Mouse (Mus musculus) gonadal fat pad, adult 2 months (tissue): ENCODE data around the gene Tbc1d7. TPM values are rescaled to one million over a fixed set of nuclear protein-coding genes. Genes with fewer than 3 reads are reported as not detected.

Experiments used
- DNase-seq: peaks from one replicate; pipeline ENCODE4 v3.0.0-alpha.2; 2012; ENCODE audit warnings: low read depth
- polyA plus RNA-seq: library from polyadenylated mRNA; depleted of rRNA; stranded (reverse); fragments of >200 nt; gene quantifications from 2 replicates; pipeline ENCODE4 v1.2.3, GENCODE M21; 2012; rRNA removed

The Tbc1d7 gene
- polyA plus RNA-seq: 12.7 and 20.0 TPM in 2 replicates

DNA sequence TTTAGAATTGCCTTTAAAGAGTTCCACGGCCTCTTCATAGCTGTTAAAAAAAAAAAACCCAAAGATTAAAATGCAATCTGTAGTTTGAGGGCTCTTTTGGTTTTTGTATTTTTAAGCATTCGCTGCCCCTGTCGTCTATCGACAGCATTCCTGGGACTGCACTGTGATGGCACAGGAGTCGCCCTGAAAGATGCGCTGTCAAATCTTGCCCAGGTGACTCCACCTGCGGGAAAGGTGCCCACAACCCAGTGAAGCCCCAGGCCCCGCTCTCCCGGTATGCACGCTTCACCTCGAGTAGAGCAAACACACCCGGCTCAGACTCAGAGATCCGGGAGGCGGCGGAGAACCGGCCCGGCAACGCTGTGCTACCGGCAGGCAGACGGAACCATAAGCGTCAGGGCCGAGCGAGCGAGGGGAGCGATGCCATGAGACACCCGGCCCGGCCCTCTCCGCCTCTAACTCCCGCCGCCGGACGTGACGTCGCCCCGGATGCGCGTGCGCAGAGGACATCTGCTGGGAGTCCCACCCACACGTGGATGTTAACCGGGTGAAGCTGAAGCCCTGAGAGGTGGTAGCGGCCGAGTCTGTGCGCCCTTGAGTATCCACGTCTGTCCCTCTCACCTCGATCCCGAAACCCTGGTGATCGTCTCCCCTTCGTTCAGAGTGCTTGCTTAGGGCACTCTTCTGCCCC, at the start of gene Tbc1d7:
TSS of gene Tbc1d7 (minus strand) at position 482 of the 691 bp plus-strand sequence.
- DNase-seq: no peak

DNA sequence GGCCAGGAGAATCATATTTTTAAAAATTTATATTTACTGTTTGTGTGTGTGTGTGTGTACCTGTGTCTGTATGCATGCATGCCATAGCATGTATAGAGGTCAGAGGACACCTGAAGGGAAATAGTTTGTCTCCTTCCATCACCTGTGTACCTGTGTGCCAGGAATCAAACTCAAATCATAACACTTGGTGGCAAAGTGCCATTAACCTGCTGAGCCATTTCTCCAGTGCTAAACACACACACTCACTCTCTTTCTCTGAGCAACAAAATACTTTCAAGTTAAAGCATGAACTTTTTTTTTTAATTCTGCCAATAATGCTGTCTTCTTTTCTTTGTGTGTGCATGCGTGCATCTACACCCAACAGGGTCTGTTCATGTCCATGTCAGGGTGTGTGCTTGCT, 49.3 kb upstream of the Tbc1d7 start:
- no peak for DNase-seq

DNA sequence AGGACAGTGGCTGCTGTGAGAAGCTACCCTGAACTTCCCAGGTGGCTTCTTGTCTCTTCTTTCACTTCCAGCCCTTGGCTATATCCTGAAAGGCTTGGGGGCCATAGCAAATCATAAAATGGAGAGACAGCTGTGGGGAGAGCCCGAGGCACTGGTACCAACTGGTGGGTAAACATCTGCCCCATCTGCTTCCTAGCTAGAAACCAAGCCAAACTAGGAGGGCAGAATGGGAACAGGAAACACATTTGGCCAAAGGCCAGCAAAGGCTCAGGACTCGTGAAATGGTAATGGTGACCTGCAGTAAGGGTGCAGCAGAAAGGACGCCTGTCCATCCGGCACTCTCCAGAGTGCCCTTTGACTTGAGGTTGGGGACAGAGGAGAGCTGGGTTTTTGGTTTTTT, 47.5 kb upstream of the Tbc1d7 start:
- DNase-seq: no peak

DNA sequence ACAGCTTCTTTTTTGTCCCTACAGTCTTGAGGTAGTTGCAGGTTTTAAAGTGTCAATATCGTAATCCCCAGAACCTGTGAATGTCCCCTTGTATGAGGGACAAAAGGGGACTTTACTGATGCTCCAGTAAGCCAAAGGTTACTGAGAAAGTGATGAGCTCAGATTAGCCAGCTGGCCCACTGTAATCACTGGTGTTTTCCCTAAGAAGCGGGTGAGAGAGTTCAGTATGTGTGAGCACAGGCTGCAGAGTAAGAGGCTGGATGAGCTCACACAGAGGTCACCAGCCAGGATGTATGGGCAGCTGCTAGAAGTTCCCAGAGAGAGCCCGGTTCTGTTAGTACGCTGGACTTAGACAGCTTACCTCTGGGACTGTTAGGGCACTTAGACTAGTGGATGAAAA, 47.0 kb upstream of the Tbc1d7 start:
- no peak for DNase-seq

DNA sequence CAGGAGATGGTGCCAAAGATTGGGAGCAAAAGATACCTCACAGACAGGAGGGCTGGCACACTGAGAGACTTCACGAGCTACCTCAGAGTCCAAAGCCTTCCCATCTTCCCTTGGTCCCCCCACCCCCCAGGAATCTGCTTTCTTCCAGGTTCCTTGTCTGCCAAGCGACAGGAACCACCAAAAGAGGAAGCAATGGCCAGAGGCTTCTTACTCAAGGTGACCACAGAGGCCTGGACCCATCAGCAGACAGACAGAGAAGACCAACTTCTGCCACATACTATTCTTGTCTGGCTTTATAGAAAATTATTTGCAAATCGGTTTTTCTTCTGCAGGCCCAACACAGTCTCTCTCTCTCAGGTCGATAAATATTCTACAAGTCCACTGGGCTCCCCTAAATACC, 46.4 kb upstream of the Tbc1d7 start:
- no peak for DNase-seq

DNA sequence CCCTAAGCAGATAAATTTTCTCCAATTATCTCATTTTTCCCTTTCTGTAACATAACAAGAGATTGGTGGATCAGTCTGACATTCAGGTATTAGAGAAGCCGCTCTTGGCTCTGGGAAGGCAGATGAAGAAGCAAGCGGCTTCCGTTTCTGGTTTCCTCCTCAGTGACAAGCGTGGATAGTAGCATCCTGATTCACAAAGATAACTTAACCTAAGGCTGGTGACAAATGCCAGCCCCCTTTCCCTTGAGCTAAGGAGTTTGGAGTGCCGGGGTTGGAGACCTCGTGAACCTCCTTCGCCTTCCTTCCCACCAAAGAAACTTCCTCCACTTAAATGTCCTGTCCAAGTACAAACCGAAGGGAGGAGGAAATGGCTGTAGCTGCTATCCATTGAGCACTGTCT, 45.8 kb upstream of the Tbc1d7 start:
- DNase-seq: no peak

DNA sequence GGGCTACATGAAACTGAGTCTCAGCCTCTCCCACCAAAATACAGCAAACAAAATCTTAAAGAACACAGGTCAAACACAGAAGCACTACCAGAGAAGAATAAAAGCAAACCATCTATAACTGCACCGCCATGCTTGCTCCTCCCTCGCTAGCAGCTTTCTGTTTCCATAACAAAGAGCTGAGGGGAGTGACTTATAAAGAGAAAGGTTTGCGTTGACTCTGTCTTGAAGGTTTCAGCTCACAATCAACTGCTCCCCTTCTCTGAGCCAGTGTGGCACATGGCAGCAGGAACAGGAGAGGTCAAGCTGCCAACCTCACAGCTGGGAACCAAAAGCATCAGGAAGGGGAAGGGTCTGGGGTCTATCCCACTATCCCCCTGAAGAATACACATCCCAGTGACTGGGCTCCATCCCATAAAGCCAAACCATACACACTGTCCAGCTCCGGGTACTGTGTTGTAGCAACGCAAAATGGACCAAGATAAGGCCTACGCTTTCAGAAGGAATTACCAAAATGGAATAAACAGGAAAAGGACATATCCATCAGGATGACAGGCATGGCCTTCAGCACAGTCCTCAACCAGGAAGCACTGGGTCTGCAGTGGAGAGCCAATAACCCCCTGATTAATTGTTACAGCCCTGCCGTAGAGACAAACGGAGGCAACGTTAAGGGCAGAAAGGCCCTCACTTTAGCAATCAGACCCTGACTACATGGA, 44.8 kb upstream of the Tbc1d7 start:
- no peak for DNase-seq

DNA sequence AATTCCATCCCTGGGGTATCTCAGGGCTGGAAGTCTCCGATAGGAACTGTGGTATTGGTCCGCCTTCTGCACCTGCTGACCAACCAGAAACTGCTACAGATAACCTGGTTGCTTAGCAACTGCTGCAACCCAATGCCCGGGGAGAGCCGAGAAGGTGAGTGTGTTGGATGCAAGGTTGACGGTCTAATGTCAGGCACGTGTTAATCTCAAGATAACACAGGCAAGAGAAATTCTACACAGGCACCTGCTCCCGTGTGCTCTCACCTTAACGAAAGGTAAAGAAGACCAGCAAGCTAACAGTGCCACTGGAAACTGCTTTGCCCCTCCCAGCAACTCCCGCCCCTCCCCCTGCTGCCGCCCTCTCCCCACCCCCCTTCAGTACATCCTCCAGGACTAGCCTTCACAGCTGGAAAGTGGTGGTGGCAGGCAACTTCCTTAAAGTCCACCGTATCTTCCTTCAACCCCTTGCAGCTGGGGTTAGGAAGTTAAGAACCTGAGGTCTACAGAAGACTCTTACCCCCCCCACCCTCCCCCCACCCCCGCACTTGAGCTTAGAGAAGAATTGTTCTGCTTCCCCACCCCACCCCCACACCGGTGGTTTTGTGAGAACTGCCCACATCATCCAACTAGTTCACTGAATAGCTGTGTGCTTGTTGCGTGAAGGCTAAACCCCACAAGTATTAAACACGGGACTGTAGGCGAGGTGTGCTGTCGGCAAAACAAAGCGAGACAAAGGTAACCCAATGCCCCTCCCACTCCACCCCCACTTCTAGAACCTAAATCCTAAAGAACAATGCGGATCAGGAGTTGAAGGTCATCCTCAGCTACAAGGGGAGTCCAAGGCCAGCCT, 44.1 kb upstream of the Tbc1d7 start:
- no peak for DNase-seq

DNA sequence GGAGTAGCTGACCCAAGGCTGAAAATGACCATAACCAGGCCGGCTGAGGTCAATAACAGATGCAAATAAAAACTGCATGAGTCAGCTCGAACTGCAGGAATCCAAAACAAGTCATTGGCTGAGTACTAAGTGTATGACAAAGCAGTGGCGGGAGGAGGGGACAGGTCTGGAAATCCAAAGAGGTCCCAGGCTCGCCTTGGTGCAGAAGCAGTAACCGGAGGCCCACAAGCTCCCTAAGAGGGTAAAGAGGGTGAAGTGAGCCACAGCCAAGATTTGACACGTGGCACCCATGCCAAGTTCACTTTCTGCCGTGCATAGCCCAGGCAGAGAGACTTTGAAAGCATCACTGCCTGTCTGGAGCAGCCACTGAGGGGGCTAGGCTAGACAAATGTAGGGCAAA, 41.0 kb upstream of the Tbc1d7 start:
- no peak for DNase-seq

DNA sequence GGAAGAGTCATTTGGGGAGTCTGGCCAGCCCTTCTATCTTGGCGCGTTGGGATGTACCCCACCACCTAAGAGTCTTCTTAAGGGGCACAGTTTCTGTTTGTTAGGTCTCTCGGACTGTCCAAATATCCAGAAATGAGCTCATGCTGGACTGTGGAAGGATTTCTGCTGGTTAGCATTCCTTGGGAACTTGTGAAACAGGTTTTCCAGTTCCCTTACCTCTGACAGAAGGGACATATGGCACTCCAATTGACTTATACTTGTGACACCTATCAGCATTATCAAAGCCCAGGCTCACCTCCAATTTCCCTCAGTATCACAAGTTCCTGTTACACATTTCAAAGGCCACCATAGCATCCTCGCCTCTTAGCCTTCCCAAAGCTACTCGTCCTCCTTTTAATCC, 39.7 kb upstream of the Tbc1d7 start:
- DNase-seq: no peak

DNA sequence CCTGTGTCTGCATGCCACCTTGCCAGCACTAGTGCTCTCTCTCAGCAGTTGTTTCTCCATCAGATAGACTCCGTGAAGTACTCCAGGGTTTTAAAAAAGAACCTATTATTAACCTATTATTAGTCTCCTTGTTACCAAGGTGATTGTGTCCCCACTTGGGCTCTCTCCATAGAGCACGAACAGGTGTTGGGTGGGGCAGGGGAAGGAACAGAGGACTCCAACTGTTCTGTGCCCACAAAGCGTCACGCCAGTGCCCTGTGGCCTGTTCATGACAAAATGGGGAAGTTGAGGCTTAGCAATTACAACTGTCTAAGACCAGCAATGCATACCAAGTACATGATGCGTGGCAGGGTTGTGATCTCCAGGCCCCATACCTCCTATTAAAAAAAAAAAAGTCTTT, 38.3 kb upstream of the Tbc1d7 start:
- DNase-seq: no peak

DNA sequence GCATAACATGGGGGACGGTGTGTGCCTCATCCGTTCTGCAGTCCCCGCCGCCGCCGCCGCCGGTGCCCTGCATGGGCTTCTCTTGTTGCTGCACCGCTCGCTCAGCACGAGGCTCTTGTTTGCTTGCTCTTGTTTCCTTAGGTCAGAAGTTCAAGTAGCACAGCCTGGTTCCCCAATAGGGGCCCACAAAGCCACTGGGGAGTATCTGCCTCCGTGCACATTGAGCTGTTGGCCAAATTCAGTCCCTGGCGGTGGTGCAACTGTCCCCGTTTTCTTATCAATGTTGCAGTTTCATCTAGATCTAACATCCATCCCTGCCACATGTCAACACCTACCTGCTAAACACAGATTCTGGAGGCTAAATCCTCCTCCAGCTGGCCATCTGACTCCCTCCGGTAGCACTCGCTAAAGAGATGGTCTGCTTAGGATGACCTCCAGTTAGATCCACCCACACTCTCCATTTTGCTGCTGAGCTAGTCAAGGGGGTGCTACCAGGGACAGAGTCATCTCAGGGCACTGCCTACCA, 37.7 kb upstream of the Tbc1d7 start:
- DNase-seq: no peak

DNA sequence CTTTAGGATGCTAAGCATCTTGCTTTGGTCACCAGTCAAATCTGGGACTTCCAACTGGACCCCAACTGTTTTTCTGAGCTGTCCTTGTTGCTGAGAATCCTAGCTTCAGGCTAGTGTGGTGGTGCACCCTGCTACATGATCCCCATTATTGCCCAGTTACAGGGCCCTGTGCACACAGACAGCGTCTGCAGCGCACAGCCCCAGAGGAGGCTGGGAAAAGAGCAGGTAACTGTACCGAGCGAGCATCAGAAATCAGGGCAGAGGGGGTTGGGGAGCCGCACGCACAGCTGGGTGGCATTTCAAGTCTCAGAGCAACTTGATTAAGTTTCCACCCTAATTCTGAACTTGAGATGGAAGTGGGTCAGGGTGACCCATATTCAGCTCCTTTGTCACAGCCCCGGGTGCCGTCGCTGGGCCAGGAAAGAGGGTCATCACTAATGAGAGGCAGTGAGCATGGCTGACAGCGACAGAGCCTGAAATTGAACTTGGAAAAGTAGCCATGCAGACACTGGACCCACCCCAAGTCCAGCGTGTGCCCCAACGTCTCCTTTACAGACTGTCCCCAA, 34.9 kb upstream of the Tbc1d7 start:
- DNase-seq: no peak

DNA sequence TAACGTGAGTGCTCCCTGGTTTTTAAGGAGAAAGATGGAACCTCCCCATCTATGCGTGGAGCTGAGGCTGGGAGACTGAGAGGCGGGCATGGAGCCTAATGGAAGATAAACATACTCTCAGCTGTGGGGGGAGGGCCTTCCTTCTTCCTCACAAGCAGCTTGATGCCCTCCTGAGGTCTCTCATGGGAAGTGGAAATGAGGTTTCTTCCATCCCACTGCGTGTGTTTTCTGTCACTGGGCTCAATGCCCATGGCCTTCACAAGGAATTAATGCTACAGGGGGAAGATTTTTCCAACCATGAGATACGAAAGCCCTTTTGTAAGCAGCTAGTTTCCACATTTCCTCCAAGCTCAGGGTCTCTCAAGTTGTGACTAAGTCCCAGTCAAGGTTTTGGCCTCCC, 32.3 kb upstream of the Tbc1d7 start:
- DNase-seq: no peak

DNA sequence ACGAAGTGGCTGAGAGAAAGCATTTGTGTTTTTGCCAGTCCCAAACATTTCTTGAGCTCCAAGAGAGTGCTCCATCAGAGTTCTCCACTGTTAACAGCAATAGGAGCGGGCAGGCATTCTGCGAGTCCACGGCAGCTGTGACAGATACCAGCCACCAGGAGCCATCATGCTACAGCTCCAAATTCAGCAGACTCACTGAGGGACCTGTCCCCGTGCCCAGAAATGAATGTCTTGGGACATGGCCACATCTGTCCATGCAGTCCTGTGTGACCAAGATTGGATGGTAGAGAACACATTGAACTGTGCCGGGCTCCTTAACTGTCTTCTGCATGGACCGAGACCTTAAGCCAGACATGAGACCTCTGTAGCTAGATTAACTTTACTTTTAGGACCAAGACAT, 31.9 kb upstream of the Tbc1d7 start:
- no peak for DNase-seq

DNA sequence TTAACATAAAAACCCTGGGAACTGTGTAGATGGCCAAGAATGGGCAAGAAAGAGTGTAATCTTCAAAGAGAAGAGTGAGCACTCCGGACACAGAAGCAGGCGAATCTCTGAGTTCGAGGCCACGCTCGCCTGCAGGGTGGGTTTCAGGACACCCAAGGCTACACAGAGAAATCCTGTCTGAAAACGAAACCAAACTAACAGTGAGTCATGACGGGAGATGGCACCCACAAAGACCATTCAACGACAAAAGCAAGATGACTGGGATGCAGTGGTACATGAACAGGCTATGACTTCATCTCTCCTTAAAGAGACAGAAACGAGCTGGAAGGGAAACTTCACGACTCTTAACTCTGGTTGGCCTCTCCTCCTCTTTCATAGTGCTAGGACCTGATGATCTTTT, 31.1 kb upstream of the Tbc1d7 start:
- DNase-seq: no peak

DNA sequence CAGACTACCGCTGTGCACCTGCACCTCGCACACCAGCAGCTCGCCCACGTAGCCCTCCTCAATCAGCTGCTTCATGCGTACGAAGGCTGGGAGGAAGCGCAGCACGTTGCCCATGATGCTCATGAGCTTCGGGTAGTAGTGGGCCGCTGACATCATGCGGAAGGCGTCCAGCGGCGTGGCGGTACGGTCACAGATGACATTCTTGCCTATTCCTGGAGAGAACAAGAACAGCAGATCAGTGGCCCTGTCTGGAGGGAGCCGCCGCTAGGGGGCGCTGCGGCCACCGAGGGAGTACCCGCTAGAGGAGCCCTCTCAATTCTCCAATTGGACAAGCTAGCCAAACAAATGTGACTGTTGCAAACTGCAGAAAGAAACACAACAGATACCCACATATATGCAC, 29.7 kb upstream of the Tbc1d7 start:
- DNase-seq: no peak

DNA sequence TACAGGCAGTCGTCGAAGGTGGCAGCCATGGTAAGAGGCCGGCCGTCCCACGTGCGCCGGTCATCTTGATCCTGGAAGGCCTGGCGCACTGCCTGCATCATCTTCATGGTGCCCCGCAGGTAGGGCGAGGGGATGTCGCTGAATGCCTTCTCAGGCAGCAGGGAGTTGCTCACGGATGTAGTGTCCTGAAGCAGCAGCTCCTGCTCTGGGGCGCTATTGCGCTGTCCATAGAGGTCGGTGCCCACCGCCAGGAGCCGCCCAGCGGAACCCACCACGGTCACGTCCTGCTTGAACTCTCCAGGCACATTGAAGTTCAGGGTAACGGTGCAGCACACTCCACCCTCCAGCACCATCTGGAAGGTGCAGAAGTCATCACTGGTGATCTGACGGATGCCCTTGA, 29.2 kb upstream of the Tbc1d7 start:
- no peak for DNase-seq

DNA sequence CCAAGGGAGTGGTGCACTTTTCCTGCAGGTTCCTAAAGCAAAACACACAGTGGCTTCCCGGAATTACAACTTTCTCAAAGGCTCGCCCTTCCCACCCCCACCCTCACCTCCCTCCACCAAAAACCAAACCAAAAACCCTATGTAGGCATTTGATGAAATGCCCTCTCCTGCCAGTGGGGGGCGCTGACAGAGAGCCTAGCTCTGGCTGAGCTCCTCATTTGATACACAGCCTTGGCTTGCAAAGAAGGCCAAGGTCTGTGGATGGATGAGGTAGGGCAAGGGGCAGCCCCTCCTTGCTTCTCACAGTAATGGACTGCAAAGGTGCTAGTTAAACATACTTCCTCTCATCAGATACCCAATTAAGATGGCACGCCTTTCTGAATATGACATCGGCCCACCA, 28.4 kb upstream of the Tbc1d7 start:
- DNase-seq: no peak

DNA sequence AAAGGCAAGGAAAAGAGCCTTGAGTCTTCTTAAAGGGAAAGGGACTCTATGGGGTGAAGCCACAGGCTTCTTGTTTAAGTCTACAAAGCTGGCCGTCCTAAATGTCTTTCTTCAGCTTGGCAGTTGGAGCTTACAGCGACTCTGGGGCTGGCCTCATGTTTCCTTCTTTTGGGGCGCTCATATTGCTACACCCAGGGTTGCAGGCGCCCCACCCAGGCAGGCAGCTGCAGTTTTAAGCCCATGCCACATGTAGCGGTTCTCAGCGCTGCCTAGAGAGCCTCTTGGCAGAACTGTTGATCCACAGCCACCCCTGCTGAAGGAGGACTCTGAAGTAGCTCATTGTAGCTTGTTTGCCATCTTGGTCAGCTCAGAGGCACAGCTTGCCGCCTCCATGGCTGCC, 28.0 kb upstream of the Tbc1d7 start:
- DNase-seq: no peak

DNA sequence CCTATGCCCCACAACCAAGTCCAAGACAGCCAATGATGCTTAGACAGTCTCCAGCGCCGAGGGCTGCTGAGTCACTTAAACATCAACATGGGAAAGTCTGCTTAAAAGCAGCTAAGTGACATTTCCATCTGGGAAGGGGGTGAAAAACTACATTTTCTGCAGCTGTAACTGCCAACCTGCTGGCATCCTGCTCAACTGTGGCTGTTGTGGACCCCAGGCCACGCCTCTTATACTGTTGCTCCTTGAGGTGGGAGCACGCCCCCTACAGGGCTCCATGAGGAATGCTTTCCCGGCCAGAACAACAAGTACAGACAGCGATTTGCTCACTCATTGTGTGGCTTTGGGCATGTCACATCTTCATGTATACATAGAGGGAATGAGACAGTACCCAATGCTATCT, 25.9 kb upstream of the Tbc1d7 start:
- no peak for DNase-seq

DNA sequence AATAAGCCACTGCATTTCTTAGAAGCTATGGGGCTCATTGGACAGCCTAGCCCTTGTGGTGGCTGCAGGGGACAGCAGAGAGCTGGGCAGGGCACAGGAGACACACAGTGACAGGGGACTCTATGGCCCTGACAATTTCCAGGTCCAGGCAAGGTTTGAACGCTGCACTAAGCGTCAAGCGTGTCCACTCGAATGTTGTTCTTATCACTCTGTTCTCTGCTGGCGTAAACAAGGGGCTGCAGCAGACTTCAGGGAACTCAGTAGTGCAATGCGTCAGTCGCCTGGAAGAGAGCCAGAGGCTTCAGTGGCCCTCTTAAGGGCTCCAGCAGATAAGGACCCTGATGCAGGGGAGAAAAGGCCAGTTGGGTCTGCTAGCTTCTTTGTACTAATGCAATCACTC, 24.7 kb upstream of the Tbc1d7 start:
- DNase-seq: no peak
